Mouse (Mus musculus): ENCODE measurements around the gene Lamp1.

Gene Lamp1

GRCm38 (mm10) chr8:13162098-13162497 lies 3.1 kb downstream of the Lamp1 start:
- in situ Hi-C loops (cut with MboI, MseI) = no loop called here

GRCm38 (mm10) chr8:13163563-13163962 lies 4.6 kb downstream of the Lamp1 start:
- in situ Hi-C loops (cut with MboI, MseI) = no loop called here

GRCm38 (mm10) chr8:13164361-13164760 lies 5.4 kb downstream of the Lamp1 start:
- in situ Hi-C loops (cut with MboI, MseI) = no loop called here

- in situ Hi-C loops (cut with MboI, MseI) = no loop called here
Measured at GRCm38 (mm10) chr8:13170510-13170909, 11.5 kb downstream of the Lamp1 start.

- in situ Hi-C loops (cut with MboI, MseI) = no loop called here
Measured at GRCm38 (mm10) chr8:13174305-13174704, 15.3 kb downstream of the Lamp1 start.

DNA sequence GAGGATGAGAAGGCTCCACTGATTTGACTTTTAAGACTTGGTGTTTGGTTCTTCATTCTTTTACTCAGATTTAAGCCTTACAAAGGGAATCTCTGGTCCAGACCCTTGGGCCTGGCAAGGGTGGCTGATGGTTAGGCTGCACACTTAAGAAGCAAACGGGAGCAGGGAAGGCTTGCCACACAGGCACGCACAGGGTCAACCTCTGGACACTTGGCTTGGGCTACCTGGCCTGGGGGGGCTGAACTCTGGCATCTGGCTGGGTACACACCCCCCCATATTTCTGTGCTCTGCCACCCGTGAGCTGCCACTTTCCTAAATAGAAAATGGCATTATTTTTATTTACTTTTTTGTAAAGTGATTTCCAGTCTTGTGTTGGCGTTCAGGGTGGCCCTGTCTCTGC lies 15.8 kb downstream of the Lamp1 start:
- in situ Hi-C loops (cut with MboI, MseI) = no loop called here

GRCm38 (mm10) chr8:13175650-13176049 lies 16.7 kb downstream of the Lamp1 start:
- in situ Hi-C loops (cut with MboI, MseI) = no loop called here

GRCm38 (mm10) chr8:13177173-13177852 lies 18.4 kb downstream of the Lamp1 start:
- in situ Hi-C loops (cut with MboI, MseI) = no loop called here

GRCm38 (mm10) chr8:13178137-13178536 lies 19.2 kb downstream of the Lamp1 start:
- in situ Hi-C loops (cut with MboI, MseI) = no loop called here

- in situ Hi-C loops (cut with MboI, MseI) = no loop called here
Measured at GRCm38 (mm10) chr8:13179482-13179881, 20.5 kb downstream of the Lamp1 start.

GRCm38 (mm10) chr8:13179948-13180347 lies 21.0 kb downstream of the Lamp1 start:
- in situ Hi-C loops (cut with MboI, MseI) = no loop called here

DNA sequence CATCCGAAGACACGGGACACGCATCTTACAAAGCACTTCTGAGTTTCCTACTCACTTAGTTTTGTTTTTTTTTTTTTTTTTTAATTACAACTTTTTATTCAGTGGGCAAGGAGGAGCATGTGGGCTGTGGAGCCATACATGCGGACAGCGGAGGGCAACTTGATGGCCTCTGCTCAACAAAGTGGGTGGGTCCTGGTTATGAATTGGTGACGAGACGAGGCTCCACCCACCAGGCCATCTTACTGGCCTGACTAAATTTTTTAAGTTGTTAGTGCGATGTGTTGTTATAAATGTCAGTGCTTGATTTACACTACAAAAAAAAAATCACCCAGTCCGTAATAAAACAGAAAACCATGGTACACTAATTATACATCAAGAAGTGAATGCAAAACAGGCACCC lies 21.4 kb downstream of the Lamp1 start:
- in situ Hi-C loops (cut with MboI, MseI) = no loop called here

GRCm38 (mm10) chr8:13180911-13181690 lies 22.1 kb downstream of the Lamp1 start:
- in situ Hi-C loops (cut with MboI, MseI) = no loop called here

- in situ Hi-C loops (cut with MboI, MseI) = no loop called here
Measured at GRCm38 (mm10) chr8:13181691-13181976, 22.7 kb downstream of the Lamp1 start.

DNA sequence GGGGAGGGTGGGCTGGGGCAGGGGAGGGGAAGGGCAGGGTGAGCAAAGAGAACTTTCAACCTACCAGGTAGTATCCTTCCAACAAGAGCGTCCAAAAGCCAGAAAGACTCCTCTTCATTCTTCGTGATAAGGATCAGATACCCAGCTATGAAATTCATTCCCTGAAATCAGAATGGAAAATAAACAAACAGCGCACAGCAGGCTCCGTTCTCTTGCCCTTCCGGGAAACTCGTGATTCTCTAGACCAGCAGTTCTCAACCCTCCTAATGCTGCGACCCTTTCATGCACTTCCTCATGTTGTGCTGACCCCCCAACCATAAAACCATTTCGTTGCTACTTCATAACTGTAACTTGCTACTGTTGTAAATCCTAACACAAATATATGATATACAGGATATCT lies 27.9 kb downstream of the Lamp1 start:
- in situ Hi-C loops (cut with MboI, MseI) = no loop called here

DNA sequence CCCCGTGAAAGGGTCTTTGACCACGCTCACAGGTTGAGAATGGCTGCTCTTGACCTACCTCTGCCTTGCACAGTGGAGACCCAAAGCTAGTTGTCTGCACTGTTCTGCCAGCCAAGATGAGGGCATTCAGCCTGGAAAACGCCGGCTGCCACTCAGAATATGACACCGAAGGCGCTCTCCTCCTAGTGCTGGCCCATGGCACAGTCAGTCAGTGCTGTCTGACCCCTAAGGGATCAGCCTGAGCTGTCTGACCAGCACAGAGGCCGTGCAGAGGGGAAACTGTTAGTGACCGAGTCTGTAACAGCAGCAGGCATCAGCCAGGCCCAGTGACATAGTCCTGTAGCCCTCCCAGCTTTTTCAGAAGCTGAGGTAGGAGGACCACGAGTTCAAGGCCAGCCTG lies 28.3 kb downstream of the Lamp1 start:
- in situ Hi-C loops (cut with MboI, MseI) = no loop called here

GRCm38 (mm10) chr8:13187638-13188037 lies 28.7 kb downstream of the Lamp1 start:
- in situ Hi-C loops (cut with MboI, MseI) = no loop called here

DNA sequence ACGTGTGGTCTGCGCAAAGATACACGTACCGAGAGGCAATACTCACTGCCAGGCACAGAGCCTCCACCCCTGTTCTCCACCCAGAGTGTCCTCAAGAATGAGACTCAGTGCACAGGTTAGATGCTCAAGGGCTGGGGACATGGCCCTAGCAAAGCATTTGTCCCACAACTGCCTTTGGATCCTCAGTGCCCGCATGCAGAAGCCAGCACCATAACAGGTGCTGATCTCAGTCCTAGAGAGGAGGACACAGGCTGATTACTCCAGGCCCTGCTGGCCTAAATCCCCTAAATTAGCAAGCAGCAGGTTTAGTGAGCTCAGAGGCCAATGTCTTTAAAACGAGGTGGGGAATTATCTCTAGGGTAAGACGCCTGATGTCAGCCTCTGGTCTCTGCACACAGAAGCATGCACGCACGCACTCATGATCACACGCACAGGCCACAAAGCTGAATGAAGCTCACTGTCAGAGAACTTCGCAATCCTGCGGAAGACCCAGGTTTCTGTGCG lies 29.1 kb downstream of the Lamp1 start:
- in situ Hi-C loops (cut with MboI, MseI) = no loop called here

GRCm38 (mm10) chr8:13188857-13189256 lies 29.9 kb downstream of the Lamp1 start:
- in situ Hi-C loops (cut with MboI, MseI) = no loop called here

GRCm38 (mm10) chr8:13190235-13190634 lies 31.3 kb downstream of the Lamp1 start:
- in situ Hi-C loops (cut with MboI, MseI) = no loop called here

DNA sequence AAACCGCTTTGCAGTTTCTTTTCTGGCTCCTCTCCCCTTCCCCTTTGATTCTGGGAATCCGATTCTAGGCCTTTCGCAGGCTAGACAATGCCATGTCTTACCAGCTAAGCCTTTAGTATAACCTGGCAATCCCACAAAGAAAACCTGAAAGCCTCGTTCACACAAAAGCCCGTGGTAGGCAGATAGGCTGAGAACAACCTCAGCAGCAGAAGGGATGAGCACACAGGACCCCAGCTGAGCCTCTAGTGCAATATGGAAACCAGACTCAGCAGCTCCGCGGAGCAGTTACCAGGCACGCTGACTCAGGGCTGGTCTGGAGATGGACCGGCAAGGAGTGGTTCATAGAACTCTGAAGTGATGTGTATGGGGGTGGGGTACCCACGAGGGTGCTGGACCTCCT lies 35.9 kb downstream of the Lamp1 start:
- in situ Hi-C loops (cut with MboI, MseI) = no loop called here

GRCm38 (mm10) chr8:13197493-13197892 lies 38.5 kb downstream of the Lamp1 start:
- in situ Hi-C loops (cut with MboI, MseI) = no loop called here

GRCm38 (mm10) chr8:13199385-13200061 lies 40.6 kb downstream of the Lamp1 start:
- in situ Hi-C loops (cut with MboI, MseI) = loop anchor here (5.0 kb wide), 1 partner anchor 42 kb away; the partner anchor contains the start of gene Lamp1
